Mouse (Mus musculus): Measurements from ENCODE around the gene Fam45a.

The Fam45a gene

DNA sequence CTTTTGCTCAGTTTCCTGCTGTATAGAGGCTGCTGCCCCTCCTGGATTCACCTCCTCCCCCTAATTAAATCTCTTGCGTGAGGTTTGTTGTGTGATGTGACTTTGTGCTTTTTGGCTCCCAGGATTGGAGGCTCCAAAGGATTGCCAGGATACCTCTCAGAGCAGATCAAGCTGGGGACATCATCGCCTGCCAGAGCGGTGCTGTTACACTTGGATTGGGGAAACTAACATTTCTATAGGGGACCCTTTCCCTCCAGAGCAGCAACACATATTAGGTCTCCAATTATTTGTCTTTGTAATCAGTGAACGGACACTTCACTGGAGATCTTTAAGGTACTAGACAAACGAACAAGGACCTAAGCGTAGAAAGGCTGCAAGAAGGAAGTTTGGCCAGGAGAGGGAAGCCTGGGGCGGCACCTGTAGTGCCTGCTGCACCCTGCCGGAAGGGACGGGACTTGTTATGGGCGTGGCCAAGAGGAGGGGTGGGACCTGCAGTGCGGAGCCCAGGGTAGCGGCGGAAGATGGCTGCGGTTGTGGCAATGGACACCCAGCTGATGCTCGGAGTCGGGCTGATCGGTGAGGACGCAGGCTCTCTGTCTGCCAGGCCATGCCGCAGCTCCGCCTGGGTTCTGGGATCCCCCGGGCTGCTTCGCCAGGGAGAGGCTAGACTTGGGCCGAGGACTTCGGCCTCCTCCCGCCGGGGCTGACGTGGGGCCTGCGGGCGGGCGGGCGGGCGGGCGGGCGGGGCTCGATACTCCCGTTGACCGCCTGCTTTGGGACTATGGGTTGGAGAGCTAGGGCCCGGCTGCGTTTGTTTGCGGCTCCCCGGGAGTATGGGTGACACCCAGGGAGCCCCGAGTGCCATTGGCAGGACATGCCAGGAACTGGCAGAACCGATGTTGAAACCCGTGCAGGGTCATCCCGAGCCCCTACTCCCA is at the start of gene Fam45a:
Gene Fam45a (plus strand): TSS at position 488 of the 938 bp plus-strand sequence.
- DNase-seq (ENCODE audit: low spot score): peak; percentile 95

GRCm38 (mm10) chr19:60773366-60773765 is 38.0 kb upstream of the Fam45a start:
- DNase-seq (ENCODE audit: low spot score): no peak

DNA sequence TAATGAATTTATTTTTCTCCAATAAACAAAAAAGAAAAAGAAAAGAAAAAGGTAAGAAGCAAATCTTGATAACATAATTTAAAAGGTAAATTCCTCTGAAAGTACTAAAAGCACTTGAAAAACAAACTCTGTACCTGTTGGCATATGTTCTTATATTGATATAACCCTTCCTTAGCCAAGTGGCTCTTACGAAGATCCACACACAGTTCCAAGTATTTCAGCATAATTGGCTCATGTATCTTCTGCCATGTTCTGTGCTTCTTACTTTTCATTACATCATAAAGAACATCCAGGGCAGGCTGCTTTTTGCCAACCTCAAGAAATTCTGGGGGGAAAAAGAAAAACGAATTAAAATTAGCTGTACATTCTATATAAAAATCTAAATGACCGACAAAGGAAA is 29.4 kb upstream of the Fam45a start:
- DNase-seq (ENCODE audit: low spot score): no peak

- DNase-seq (ENCODE audit: low spot score): no peak
Observed at GRCm38 (mm10) chr19:60784712-60785111, 26.7 kb upstream of the Fam45a start.

DNA sequence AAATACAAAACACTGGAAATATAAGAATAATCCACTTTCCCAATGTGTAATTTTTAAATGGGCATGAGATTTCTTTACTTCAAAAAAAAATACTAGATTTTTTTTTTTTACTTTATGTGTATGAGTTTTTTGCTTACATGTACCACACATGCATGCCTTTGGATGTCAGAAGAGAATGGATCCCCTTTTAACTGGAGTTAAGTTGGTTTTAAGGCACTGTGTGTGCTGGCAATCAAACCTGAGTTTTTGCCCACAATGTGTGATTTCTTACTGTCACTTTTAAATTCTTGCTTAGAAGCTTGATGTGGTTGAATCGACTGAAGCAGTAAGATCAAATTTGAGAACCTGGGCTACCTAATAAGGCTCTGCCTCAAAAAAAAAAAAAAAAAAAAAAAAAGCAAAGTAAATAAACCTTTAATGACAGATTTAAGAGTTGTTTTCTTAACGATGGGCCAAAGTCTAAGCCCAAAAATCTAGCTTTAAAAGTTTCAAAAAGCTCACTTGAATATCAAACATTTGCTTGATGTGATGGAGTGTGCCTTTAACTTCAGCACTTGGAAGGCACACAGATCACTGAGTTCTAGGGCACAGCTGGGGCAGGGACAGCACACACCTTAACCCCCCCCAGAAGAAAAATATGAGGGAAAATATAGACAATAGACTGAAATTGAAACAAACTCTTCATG is 23.8 kb upstream of the Fam45a start:
- DNase-seq (ENCODE audit: low spot score): no peak

DNA sequence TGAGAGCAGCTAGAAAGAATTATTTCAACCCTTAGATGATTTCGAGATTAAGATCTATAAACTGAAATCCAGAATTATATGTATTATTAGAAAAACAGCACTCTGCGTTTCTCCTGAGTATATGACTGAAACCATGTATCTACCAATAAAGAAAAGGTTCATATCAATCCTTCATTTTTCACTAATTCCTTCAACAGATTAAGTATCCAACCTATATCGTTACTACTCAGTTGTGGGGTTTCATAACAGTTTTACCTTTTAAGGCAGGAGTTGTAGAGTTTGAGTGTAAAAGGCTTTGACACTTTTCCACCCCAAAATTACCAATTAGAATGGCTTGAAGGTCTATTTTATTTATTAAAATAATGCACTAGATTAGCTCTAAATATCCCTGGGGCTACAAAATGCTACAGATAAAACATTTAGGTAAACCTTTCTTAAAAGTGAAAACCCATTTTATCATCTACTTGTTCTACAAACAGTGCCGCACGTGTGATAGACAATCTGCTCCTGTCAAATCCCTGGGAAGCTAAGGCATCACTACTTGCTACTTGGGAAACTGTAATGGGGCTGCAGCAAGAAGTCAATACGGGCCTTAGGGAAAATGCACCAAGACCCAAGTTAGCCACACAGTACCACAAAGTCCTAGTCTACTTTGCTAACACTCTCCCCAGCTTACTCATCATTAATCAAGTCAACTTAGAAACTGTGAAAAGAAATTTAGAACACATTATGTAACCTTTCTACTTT is 23.0 kb upstream of the Fam45a start:
- DNase-seq (ENCODE audit: low spot score): no peak

- DNase-seq (ENCODE audit: low spot score): peak; percentile 19
Observed at GRCm38 (mm10) chr19:60789452-60789851, 21.9 kb upstream of the Fam45a start.

GRCm38 (mm10) chr19:60789919-60790506 is 21.4 kb upstream of the Fam45a start:
- peak; percentile 69 for DNase-seq (ENCODE audit: low spot score)

GRCm38 (mm10) chr19:60790551-60791161 is 20.7 kb upstream of the Fam45a start, which contains the start of gene Eif3a:
Eif3a (minus strand) TSS chr19:60790658.
- DNase-seq (ENCODE audit: low spot score): peak; percentile 95

- no peak for DNase-seq (ENCODE audit: low spot score)
Observed at GRCm38 (mm10) chr19:60791164-60791563, 20.2 kb upstream of the Fam45a start.

GRCm38 (mm10) chr19:60793170-60793707 is 18.1 kb upstream of the Fam45a start:
- no peak for DNase-seq (ENCODE audit: low spot score)

GRCm38 (mm10) chr19:60795244-60795643 is 16.1 kb upstream of the Fam45a start:
- DNase-seq (ENCODE audit: low spot score): no peak

DNA sequence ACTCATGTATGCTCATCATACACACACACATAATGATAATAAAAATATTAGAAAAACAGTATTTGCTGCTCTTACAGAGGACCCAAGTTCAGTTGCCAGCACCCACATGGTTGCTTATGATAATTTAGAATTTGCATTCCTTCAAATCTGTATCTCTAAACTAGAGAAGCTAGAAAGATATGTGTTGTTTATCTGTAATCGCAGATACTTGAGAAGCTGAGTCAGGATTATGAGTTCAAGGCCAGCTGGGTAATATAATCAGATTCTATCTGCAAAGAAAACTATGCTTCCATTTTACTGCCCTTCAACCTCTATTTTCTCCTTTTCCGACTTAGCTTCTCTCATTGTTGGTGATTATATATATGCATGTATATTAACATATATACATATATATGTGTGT is 14.0 kb upstream of the Fam45a start:
- DNase-seq (ENCODE audit: low spot score): no peak

DNA sequence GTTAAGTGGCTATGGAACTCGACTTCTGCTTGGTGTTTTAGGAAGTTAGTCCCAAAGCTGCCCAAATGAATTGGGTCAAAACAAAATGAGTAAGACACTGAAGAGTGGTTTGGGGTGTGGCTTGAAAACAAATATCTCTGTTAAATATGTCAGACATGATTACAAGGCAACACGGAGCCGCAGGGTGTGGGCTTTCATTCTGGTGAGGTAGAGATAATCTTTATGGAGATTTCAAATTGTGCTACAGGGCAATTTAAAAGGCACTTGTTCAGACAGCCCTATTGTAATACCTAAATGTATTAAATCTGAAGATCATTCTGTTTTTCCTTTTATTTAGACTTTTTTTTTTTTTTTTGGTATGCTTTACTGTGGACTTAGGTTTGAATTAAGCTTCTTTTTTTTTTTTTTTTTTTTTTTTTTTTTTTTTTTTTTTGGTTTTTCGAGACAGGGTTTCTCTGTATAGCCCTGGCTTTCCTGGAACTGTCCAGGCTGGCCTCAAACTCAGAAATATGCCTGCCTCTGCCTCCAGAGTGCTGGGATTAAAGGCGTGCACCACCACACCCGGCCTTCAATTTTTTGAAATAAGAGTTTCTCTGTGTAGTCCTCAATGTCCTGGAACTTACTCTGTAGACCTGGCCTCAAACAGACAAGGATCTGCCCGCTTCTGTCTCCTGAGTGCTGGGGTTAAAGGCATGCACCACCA is 11.4 kb upstream of the Fam45a start:
- DNase-seq (ENCODE audit: low spot score): no peak

GRCm38 (mm10) chr19:60804903-60805302 is 6.5 kb upstream of the Fam45a start:
- no peak for DNase-seq (ENCODE audit: low spot score)

DNA sequence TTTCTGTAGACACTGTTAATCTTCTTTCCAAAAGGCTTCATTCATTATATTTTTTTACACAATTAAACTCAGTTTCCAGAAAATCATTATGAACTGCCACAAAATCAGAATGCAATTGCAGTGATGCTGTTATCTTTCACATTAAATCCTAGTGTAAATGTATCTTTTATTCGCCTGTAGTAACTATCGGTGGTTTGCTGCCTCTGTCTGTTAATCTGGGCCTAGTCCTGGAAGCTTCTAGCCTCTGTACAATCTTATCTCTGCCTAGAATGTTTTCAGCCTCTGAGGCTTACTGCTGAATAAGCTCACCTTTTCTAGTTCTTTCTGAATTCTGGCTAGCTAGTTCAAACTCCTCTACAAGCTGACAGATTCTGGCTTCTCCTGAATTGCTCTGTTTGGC is 1.5 kb upstream of the Fam45a start:
- no peak for DNase-seq (ENCODE audit: low spot score)

- DNase-seq (ENCODE audit: low spot score): peak; percentile 33
Observed at GRCm38 (mm10) chr19:60812036-60812389, 628 bp downstream of the Fam45a start.

DNA sequence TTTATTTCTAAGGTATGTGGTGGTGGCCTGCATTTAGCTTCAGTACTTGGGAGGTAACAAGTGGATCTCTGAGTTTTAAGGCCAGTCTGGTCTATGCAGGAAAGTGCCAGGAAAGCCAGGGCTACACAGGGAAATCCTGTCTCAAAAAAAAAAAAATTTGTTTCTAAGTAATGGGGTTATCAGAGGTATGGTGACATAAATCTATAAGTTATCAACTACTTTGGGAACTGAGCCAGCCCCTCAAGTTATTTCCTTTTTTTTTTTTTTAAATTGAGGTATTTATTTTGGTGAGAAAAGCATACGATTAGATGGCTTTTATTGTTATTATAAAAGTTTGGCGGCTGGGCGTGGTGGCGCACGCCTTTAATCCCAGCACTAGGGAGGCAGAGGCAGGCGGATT is 1.7 kb downstream of the Fam45a start:
- DNase-seq (ENCODE audit: low spot score): no peak

GRCm38 (mm10) chr19:60818677-60819076 is 7.3 kb downstream of the Fam45a start:
- no peak for DNase-seq (ENCODE audit: low spot score)

DNA sequence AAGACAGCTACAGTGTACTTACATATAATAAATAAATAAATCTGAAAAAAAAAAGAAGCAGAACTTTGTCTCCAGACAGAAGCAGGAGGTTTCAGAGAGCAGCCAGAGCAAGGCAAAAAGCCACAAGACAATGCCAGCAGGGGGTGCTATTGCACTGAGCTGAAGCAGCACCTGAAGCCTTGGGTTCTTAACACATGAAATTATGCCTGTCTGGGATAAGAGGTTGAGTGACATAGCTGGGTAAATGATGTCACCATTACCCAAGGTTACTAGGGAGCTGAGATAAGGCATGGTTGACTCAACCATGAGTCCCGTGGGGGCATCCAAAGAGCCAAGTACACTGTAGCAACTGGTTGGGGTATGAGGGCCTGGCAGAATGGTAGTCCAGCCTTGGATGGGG is 26.4 kb downstream of the Fam45a start:
- peak; percentile 84 for DNase-seq (ENCODE audit: low spot score)

DNA sequence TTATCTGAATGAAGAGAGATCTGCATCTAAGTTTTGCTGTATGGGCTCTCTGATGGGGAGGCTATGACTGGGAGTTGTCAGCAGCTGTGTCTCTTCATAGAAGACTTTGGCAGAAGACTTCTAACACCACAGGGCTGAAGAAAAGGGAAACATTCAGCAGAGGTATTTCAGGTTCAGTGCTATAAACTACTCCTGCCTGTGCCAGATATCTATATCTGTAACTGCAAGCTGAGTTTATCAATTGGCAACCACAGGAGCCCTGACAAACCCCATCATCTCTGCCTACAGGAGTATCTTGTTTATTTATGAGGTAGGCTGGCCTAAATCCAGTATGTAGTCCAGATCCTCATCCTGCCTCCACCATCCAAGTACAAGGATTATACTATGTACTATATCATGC is 31.9 kb downstream of the Fam45a start:
- no peak for DNase-seq (ENCODE audit: low spot score)
